Mouse (Mus musculus): ENCODE data around the gene Ror1.

DNA sequence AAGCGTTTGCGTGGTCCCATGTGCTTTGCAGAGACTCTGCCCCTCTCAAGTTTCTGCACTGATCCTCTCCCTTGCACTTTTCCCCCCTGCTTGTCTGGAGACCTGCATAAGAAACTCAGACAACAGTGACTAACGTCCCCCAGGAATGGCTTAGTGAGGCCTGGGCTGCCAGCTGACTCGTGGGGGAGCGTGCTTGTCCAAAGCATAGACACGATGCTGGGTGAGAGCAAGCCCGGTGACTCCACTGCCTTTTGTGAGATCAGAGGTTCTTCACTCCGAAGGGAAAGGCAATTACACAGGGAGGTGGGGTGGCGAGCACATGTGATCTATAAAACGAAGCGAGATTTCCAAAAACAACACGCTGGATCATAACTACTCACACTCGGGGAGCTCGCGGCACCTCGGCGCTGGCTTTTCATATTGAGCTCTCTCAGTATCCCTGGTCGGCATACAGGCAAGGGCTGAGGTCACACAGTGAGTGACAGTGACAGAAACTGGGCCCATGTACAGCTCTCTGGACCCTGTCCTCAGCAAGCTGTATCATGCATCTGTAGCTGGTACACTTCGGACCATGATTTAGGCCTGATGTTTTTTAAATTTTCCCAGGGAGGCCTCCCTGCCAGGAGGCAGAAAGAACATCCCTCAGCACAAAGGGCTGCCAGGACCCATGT is 34.1 kb upstream of the Ror1 start:
- TF ChIP-seq CTCF (IDR thresholded peaks at IDR 0.05; ENCODE audit: insufficient read depth, low read length) (no peak), POLR2A (IDR thresholded peaks at IDR 0.05; ENCODE audit: borderline replicate concordance, extremely low read depth, low read depth, low read length) (no peak)

Data from lung, adult 2 months (tissue).